Mouse (Mus musculus) embryonic facial prominence, embryonic 15.5 days (tissue): ENCODE measurements around the gene Ehmt2. TPM values are rescaled to one million over a fixed set of nuclear protein-coding genes. Genes with fewer than 3 reads are reported as not detected.
"Not testable (repeated sequence)": the region's sequence is repeated elsewhere in the genome, so short reads cannot be mapped to it uniquely, and the experiment has no call there.

Source experiments
- ATAC-seq: fragments of 200-750 bp; cut with Nextera tagmentation; 2 replicates; pipeline ENCODE4 v1.8.0; 2017; ENCODE audit warnings: low read depth, moderate TSS enrichment; ENCODE audit not compliant: insufficient number of reproducible peaks, low FRiP score, low TSS enrichment
- H3K27ac ChIP-seq: fragments of 300-500 bp; sonication (generic); replicated peaks from 2 replicates; pipeline ENCODE4 v1.5.1; 2015; ENCODE audit warnings: mild to moderate bottlenecking, inconsistent platforms
- H3K27me3 ChIP-seq: fragments of 300-500 bp; sonication (generic); 2 replicates; pipeline ENCODE4 v1.6.1; 2015; ENCODE audit warnings: inconsistent platforms
- H3K36me3 ChIP-seq: fragments of 300-500 bp; sonication (generic); 2 replicates; pipeline ENCODE4 v1.6.1; 2015; ENCODE audit warnings: mild to moderate bottlenecking, inconsistent platforms
- H3K4me1 ChIP-seq: fragments of 300-500 bp; sonication (generic); 2 replicates; pipeline ENCODE4 v1.6.1; 2015; ENCODE audit warnings: inconsistent platforms
- H3K4me2 ChIP-seq: fragments of 300-500 bp; sonication (generic); replicated peaks from 2 replicates; pipeline ENCODE4 v1.6.1; 2015; ENCODE audit warnings: mild to moderate bottlenecking, inconsistent platforms
- H3K4me3 ChIP-seq: fragments of 300-500 bp; sonication (generic); replicated peaks from 2 replicates; pipeline ENCODE4 v1.5.1; 2015; ENCODE audit warnings: mild to moderate bottlenecking, inconsistent platforms
- H3K9ac ChIP-seq: fragments of 300-500 bp; sonication (generic); 2 replicates; pipeline ENCODE4 v1.6.1; 2015; ENCODE audit warnings: inconsistent platforms
- H3K9me3 ChIP-seq: fragments of 300-500 bp; sonication (generic); replicated peaks from 2 replicates; pipeline ENCODE4 v1.6.1; 2016; ENCODE audit warnings: inconsistent platforms
- WGBS: fragments of 180-500 bp; shearing (Covaris S2); methylation state at CpG from one replicate; pipeline ENCODE4 v1.1.7; 2015; 5-methylcytosine and 5-hydroxymethylcytosine counted together
- polyA plus RNA-seq: library from polyadenylated mRNA; unstranded; fragments of >200 nt; fragmentation: Nextera tagmentation; extraction: Ambion mirVana; gene quantifications from 2 replicates; pipeline ENCODE4 v1.2.1, GENCODE M21; 2015

Gene Ehmt2
- polyA plus RNA-seq, 1 experiment from 2014 or later = 86.8 TPM

DNA sequence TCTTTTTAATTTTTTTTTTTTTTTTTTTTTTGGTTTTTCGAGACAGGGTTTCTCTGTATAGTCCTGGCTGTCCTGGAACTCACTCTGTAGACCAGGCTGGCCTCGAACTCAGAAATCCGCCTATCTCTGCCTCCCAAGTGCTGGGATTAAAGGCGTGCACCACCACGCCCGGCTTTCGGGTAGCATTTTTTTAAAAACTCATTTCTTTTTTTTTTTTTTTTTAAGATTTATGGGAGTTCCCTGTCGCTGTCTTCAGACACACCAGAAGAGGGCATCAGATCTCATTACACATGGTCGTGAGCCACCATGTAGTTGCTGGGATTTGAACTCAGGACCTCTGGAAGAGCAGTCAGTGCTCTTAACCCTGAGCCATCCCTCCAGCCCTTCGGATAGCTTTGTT lies 3.7 kb downstream of the Ehmt2 start:
- not testable (repeated sequence) for H3K9me3 ChIP-seq, H3K27me3 ChIP-seq, H3K9ac ChIP-seq, H3K27ac ChIP-seq, ATAC-seq, H3K4me3 ChIP-seq, H3K4me2 ChIP-seq
- Histone ChIP-seq H3K4me1 (peaks cover 10% of the 10 kb centered on the region), H3K36me3 (peaks cover 56% of the 10 kb centered on the region)
- WGBS = 88% methylated on average over 9 of the region's 10 CpGs

GRCm38 (mm10) chr17:34902895-34903294 lies 4.6 kb downstream of the Ehmt2 start:
- Histone ChIP-seq H3K9ac (no peak overlapping the region), H3K27ac (no peak overlapping the region), H3K27me3 (no peaks in the 10 kb centered on the region), H3K4me1 (peaks cover under 1% of the 10 kb centered on the region), H3K4me2 (no peak overlapping the region), H3K36me3 (peaks cover 66% of the 10 kb centered on the region), H3K9me3 (no peaks in the 10 kb centered on the region), H3K4me3 (no peak overlapping the region)
- 91% methylated on average over 9 of the region's 9 CpGs for WGBS
- ATAC-seq = no peak

GRCm38 (mm10) chr17:34910982-34911381 lies 12.7 kb downstream of the Ehmt2 start:
- H3K4me1 ChIP-seq = peaks cover 17% of the 10 kb centered on the region
- WGBS = 76% methylated on average over 10 of the region's 10 CpGs
- no peak overlapping the region for H3K4me3 ChIP-seq
- ATAC-seq = no peak
- no peaks in the 10 kb centered on the region for H3K9me3 ChIP-seq
- no peak overlapping the region for H3K9ac ChIP-seq
- peaks cover 80% of the 10 kb centered on the region for H3K36me3 ChIP-seq
- H3K27me3 ChIP-seq = no peaks in the 10 kb centered on the region
- no peak overlapping the region for H3K4me2 ChIP-seq
- no peak overlapping the region for H3K27ac ChIP-seq

DNA sequence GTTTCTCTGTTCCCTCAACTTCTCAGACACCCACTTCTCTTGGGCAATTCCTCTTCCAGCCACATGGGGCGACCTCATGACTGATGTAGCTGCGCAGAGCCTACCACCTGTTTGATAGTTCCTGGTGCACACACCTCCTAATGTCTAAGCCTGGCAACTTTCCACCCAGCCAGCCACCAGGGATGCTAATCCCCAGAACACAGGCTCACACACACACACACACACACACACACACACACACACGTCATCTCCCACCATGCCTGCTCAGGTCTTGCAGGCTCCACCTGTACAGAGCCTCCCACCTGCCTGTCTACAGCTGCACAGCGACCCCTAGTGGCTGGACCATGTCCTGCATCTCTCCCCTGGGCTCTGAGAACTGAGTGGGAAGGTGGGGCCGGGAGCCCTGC lies 13.7 kb downstream of the Ehmt2 start:
- Histone ChIP-seq H3K9me3 (no peaks in the 10 kb centered on the region), H3K27ac (no peak overlapping the region), H3K4me2 (no peak overlapping the region), H3K4me1 (peaks cover 17% of the 10 kb centered on the region), H3K36me3 (peaks cover 70% of the 10 kb centered on the region), H3K9ac (no peak overlapping the region), H3K27me3 (no peaks in the 10 kb centered on the region), H3K4me3 (no peak overlapping the region)
- WGBS = 43% methylated on average over 5 of the region's 5 CpGs
- peak; percentile 48 for ATAC-seq

DNA sequence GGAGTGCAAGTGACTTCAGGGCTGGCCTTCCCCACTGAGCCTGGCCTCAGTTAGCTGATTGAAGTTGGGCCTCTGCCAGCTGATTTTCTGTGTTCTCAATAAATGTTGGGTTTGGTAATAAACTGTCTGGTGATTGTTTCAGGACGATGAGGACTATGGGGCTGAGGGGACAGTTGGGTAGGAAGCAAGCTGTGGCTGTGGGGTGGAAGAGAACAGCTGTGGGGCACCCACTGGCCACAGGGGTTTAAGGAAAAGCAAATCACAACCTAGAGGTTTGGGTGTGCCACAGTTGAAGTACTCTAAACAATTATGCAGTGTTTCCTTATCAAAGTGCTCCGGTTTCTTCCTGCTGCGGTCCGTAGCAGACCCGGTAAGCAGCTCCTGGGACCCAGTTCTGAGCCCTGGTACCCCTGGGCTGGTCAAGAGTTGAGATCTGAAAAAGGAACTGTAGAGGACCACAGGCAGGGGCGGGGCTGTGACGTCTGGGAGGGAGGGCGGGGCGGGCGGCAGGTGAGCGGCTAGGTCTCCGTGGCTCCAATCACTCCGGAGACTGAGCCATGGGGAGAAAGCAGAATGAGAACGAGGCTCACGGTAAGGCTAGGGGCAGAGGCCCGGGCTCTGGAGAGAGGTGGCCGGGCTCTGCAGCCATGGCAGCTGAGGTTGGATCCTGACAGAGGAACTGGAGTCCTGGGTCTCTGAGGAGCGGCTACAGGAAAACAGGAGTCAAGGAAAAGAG lies 15.8 kb downstream of the Ehmt2 start, which contains the start of gene Slc44a4:
Slc44a4 (plus strand) TSS at position 537 of the 736 bp plus-strand sequence.
- H3K9me3 ChIP-seq = no peaks in the 10 kb centered on the region
- no peak within 1 kb of the TSS for H3K4me2 ChIP-seq
- no peak for ATAC-seq
- H3K27me3 ChIP-seq = no peaks in the 10 kb centered on the region
- H3K27ac ChIP-seq = no peak within 1 kb of the TSS
- no peak within 1 kb of the TSS for H3K9ac ChIP-seq
- peaks cover 17% of the 10 kb centered on the region for H3K4me1 ChIP-seq
- WGBS = 27% methylated on average over 18 of the region's 18 CpGs
- H3K4me3 ChIP-seq = no peak within 1 kb of the TSS
- H3K36me3 ChIP-seq = peaks cover 49% of the 10 kb centered on the region

- no peaks in the 10 kb centered on the region for H3K9me3 ChIP-seq
- 18% methylated on average over 10 of the region's 11 CpGs for WGBS
- peaks cover 17% of the 10 kb centered on the region for H3K4me1 ChIP-seq
- H3K4me3 ChIP-seq = no peak overlapping the region
- H3K27me3 ChIP-seq = no peaks in the 10 kb centered on the region
- no peak overlapping the region for H3K4me2 ChIP-seq
- peaks cover 35% of the 10 kb centered on the region for H3K36me3 ChIP-seq
- no peak overlapping the region for H3K9ac ChIP-seq
- ATAC-seq = no peak
- no peak overlapping the region for H3K27ac ChIP-seq
Observed at GRCm38 (mm10) chr17:34915410-34915831, 17.2 kb downstream of the Ehmt2 start.

DNA sequence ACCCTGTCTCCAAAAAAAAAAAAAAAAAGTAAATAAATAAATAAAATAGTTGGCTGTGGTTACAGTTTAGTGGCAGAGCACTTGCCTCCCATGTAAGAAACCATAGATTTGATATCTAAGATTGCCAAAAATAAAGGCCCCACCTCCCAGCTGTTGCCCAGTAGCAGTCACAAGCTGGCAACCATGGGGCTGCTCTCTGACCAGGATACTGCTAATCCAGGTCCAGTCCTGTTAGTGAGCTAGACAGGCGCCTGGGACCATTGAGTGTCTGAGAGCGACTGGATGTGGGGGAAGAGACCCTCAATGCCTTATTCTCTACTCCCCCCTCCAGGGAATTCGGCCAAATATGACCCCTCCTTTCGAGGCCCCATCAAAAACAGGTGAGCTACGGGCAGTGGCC lies 18.0 kb downstream of the Ehmt2 start:
- no peak overlapping the region for H3K9ac ChIP-seq

DNA sequence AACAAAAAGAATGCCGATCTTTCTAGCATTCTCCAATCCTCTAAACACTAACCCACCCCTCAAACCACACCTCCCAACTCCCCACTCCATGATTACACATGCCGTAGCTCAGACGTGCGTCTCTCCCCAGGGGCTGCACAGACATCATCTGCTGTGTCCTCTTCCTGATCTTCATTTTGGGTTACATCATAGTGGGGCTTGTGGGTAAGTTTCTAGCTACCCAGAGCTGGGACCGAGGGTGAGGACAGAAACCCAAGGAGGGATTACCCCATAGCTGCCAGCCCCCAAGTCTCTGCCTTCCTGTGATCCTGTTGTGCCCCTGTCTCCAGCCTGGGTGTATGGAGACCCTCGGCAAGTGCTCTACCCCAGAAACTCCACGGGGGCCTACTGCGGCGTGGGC lies 18.9 kb downstream of the Ehmt2 start:
- Histone ChIP-seq H3K36me3 (peaks cover 18% of the 10 kb centered on the region), H3K4me1 (peaks cover 12% of the 10 kb centered on the region), H3K27me3 (no peaks in the 10 kb centered on the region), H3K4me2 (no peak overlapping the region), H3K9me3 (no peaks in the 10 kb centered on the region), H3K9ac (no peak overlapping the region), H3K27ac (no peak overlapping the region), H3K4me3 (no peak overlapping the region)
- WGBS = 65% methylated on average over 9 of the region's 9 CpGs
- no peak for ATAC-seq

More for the DNA sequence above, 18.0 kb downstream of the Ehmt2 start:
- peaks cover 13% of the 10 kb centered on the region for H3K4me1 ChIP-seq
- 79% methylated on average over 5 of the region's 5 CpGs for WGBS
- no peak for ATAC-seq
- H3K4me2 ChIP-seq = no peak overlapping the region
- H3K27ac ChIP-seq = no peak overlapping the region
- no peak overlapping the region for H3K4me3 ChIP-seq
- H3K27me3 ChIP-seq = no peaks in the 10 kb centered on the region
- H3K36me3 ChIP-seq = peaks cover 27% of the 10 kb centered on the region
- no peaks in the 10 kb centered on the region for H3K9me3 ChIP-seq

GRCm38 (mm10) chr17:34922939-34923338 lies 24.7 kb downstream of the Ehmt2 start:
- 45% methylated on average over 6 of the region's 6 CpGs for WGBS
- no peaks in the 10 kb centered on the region for H3K4me1 ChIP-seq
- ATAC-seq = no peak
- no peaks in the 10 kb centered on the region for H3K27me3 ChIP-seq
- no peak overlapping the region for H3K9ac ChIP-seq
- H3K4me3 ChIP-seq = no peak overlapping the region
- H3K36me3 ChIP-seq = no peaks in the 10 kb centered on the region
- H3K27ac ChIP-seq = no peak overlapping the region
- H3K9me3 ChIP-seq = no peaks in the 10 kb centered on the region
- H3K4me2 ChIP-seq = no peak overlapping the region

DNA sequence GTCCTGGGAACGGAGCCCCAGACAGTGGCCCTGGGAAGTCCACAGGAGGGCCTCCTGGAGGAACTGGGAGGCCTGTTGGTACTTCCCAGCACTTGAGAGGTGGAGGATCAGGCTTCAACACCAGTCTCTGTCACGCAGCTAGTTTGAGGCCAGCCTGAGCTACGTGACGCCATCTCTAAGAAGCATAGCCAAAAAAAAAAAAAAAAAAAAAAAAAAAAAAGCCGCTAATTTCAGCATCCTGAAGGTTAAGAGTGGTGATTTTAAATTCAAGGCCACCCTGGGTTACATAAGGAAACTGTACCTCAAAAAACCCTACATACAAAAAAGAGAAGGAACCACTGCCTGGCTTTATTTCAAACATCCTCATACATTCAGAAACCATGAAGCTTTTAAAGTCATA lies 26.0 kb downstream of the Ehmt2 start:
- Histone ChIP-seq H3K4me3 (no peak overlapping the region), H3K9ac (no peak overlapping the region), H3K27ac (no peak overlapping the region), H3K4me1 (no peaks in the 10 kb centered on the region), H3K9me3 (no peaks in the 10 kb centered on the region), H3K4me2 (no peak overlapping the region), H3K27me3 (no peaks in the 10 kb centered on the region), H3K36me3 (no peaks in the 10 kb centered on the region)
- WGBS = 64% methylated on average over 5 of the region's 5 CpGs
- ATAC-seq = no peak

GRCm38 (mm10) chr17:34927306-34928019 lies 29.2 kb downstream of the Ehmt2 start:
- Histone ChIP-seq H3K27ac (no peak overlapping the region), H3K27me3 (no peaks in the 10 kb centered on the region), H3K9ac (no peak overlapping the region), H3K4me2 (no peak overlapping the region), H3K36me3 (no peaks in the 10 kb centered on the region), H3K4me3 (no peak overlapping the region), H3K4me1 (peaks cover 13% of the 10 kb centered on the region), H3K9me3 (no peaks in the 10 kb centered on the region)
- ATAC-seq = no peak
- 84% methylated on average over 18 of the region's 18 CpGs for WGBS
